Mouse (Mus musculus) left cerebral cortex, postnatal 4 days (tissue): ENCODE data around the gene Polr3e. TPM values are rescaled to one million over a fixed set of nuclear protein-coding genes. Genes with fewer than 3 reads are reported as not detected.

Source experiments
- DNase-seq: peaks from one replicate; pipeline ENCODE4 v3.0.0-alpha.2; 2022
- intact Hi-C: fragments of 180-260 bp; cut with DNase I; formaldehyde crosslinking; loops from one replicate; pipeline ENCODE4 v1.15.1; 2025
- total RNA-seq, 2 experiments: library from RNA; stranded (reverse); gene quantifications; 2 replicates each; pipeline ENCODE4 v1.2.3; 2021

The Polr3e gene
- 10 to 100 TPM; 37.9 to 38.1 TPM for total RNA-seq

DNA sequence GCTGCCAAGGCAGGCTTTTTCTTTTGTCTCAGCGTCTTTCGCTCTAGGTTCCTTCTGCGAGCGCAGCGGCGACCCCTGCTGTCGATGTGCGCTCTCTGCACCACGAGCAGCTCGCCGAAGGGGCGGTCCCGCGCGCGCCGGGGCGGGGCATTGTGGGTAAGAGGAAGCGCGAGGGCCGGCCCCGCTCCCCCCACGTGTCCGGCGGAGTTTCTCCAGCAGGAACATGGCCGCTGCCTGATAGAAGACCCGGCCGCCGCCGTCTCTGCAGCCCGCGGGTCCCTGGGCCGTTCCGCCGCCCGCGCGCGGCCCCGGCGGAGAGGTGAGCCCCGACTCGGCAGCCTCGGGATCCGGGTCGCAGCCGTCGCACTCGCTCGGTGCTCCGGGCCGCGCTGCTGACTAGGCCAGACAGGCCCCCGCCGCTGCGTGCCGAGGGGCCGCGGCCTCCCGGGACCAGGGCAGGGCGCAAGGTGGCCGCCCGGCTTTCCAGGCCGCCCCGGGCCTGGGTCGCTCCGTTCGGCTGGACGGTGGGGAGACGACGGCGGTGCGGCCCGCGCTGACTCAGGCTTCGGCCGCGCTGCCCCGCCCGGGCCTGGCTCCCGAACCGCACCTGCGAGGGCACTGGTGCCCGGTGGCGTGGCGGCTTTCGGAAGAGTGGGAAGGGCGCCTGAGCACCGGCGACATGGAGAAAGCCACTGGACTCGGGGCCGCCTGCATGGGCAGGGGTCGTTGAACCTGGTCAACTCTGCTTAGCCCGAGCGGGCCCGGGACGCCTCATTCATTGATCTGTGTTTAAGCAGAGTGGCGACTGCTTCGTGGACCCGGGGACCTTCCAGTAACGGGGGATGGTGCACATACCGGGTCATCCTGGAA is at the start of gene Polr3e:
TSS of gene Polr3e (plus strand) at position 153 of the 870 bp plus-strand sequence.
- intact Hi-C loops: loop anchor here (2.0 to 10.0 kb wide), 2 partner anchors 83 to 243 kb away; partner anchors contain the start of genes Mosmo and Pdzd9
- DNase-seq: peak; percentile 99

DNA sequence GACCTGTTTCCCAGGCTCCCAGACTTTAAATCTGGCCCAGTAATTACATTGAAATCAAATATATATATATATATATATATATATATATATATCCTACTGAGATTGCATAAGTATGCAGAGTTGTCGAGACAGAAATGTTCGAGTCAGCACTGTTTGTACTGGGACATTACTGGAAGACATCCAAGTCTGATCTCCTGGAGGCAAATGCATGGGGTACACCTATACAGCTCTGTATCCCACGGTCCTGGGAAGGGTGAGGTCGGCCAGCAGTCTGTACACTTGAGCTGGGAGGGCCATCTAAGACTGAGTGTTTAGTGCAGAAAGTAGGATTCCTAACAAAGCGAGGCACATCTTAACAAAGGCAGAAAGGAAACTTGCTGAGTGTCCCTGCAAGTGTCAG is 47.7 kb upstream of the Polr3e start:
- DNase-seq: no peak
- intact Hi-C loops: no loop called here

GRCm38 (mm10) chr7:120870431-120871008 is 47.0 kb upstream of the Polr3e start:
- no peak for DNase-seq
- intact Hi-C loops: no loop called here

GRCm38 (mm10) chr7:120873083-120873482 is 44.5 kb upstream of the Polr3e start:
- no peak for DNase-seq
- intact Hi-C loops: no loop called here

DNA sequence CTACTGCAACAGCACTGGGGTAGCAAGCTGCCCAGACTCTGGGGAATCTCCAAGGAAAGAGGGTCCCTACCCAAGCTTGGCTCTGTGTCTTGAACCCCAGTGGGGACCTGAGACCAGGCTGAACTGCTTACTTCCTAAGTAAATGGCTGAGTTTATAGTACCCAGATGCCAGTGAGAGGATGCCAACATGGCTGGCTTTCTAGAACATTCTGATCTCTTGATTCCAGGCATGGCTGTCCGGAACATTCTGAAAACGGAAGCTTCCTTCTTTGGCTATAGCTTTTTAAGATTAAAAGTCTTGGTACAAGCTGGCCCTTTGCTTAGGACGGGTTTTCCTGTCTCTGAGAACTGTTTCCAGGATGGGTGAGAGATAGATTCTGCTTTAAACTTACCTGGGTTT is 43.5 kb upstream of the Polr3e start:
- intact Hi-C loops: no loop called here
- DNase-seq: no peak

GRCm38 (mm10) chr7:120874764-120875539 is 42.6 kb upstream of the Polr3e start:
- intact Hi-C loops: no loop called here
- DNase-seq: no peak

- DNase-seq: no peak
- intact Hi-C loops: no loop called here
Observed at GRCm38 (mm10) chr7:120875540-120876388, 41.8 kb upstream of the Polr3e start.

- intact Hi-C loops: no loop called here
Observed at GRCm38 (mm10) chr7:120878271-120878670, 39.3 kb upstream of the Polr3e start.

GRCm38 (mm10) chr7:120879972-120880371 is 37.6 kb upstream of the Polr3e start:
- DNase-seq: no peak
- intact Hi-C loops: no loop called here

More at GRCm38 (mm10) chr7:120878271-120878670, 39.3 kb upstream of the Polr3e start:
- DNase-seq: peak; percentile 54

DNA sequence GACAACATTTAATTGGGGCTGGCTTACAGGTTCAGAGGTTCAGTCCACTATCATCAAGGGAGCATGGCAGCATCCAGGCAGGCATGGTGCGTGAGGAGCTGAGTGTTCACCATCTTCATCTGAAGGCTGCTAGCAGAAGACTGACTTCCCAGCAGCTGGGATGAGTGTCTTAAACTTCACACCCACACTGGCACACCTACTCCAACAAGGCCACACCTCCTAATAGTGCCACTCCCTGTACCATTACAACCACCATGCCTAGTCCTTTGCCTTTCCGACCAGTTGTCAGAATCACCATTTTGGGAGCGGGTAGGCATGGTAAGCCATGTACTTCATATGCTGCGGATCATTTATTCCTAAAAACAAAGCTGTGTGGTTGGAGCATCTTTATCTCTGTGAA is 36.8 kb upstream of the Polr3e start:
- DNase-seq: no peak
- intact Hi-C loops: no loop called here

GRCm38 (mm10) chr7:120881451-120881850 is 36.1 kb upstream of the Polr3e start:
- intact Hi-C loops: no loop called here
- no peak for DNase-seq

GRCm38 (mm10) chr7:120882674-120883073 is 34.9 kb upstream of the Polr3e start:
- intact Hi-C loops: no loop called here
- no peak for DNase-seq

DNA sequence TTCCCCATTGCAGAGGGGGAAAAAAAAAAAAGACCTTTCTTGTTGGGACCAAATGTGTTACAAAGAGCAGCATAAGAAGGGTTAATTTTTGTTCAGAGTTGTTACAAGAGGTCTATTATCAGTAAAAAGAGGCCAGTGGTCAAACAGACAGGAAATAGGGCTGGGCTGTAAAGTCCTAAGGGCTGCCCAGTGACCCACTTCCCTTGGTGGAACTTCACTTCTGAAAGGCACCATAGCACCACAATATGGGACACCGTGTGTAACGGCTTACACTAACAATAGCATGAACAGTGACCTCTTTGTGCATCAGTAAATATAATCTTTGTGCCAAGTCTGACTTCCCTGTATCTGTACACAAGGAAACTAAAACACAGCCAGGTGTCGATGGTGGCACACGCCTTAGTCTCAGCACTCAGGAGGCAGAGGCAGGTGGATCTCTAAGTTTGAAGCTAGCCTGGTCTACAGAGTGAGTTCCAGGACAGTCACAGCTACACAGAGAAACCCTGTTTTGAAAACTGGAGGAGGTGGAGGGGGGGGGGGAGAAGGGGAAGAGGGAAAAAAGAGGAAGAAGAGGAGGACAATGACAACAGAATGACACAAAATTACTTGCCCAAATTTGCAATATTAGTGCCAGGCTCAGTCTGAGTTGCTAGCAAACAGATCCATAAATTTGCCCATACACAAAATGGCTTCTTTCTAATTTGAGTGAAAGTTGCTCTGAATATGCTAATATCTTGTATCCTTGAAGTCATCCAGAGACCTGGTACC is 33.8 kb upstream of the Polr3e start:
- intact Hi-C loops: no loop called here
- no peak for DNase-seq

GRCm38 (mm10) chr7:120884746-120885145 is 32.8 kb upstream of the Polr3e start:
- DNase-seq: no peak
- intact Hi-C loops: no loop called here

DNA sequence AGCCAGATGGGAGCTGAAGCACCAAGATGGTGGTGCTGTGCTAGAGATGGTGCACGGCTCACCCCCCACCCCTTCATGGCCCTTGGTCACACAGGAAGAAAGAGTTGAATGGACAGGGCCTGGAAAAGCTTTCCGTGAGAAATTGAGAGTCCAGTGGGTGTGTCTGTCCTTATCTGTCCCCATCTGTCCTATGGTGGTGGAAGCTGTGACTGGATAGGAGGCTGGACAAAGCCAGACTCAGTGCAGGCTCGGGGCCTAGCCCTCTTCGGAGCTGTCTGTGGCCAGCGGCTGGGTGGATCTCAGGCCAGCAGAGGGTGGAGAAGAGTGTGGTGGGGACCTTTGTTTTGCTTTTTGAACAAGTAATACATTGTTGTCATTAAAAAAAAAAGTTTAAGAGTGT is 24.4 kb upstream of the Polr3e start:
- DNase-seq: no peak
- intact Hi-C loops: no loop called here

DNA sequence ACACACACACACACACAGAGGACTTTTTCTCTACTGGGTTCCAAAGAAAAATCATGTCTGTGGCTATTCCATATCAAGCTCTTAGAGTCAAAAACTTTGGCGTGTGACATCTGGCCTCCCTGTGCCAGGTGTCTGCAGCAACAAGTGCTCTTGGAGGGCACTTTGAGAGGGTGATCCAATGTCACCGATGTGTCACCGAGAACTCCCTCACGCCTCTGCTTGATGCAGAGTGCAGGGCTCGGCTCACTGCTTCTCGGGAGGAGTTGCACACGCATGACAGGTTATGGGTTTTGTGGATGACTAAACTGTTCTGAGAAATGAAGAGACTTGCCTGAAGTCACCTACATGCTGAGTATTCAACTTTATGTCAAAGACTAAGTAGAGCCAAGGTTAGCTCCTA is 20.5 kb upstream of the Polr3e start:
- intact Hi-C loops: no loop called here
- DNase-seq: no peak

- DNase-seq: peak; percentile 76
- intact Hi-C loops: no loop called here
Observed at GRCm38 (mm10) chr7:120897711-120898335, 19.7 kb upstream of the Polr3e start.

- intact Hi-C loops: no loop called here
- no peak for DNase-seq
Observed at GRCm38 (mm10) chr7:120900191-120900590, 17.4 kb upstream of the Polr3e start.

GRCm38 (mm10) chr7:120901701-120902100 is 15.8 kb upstream of the Polr3e start:
- no peak for DNase-seq
- intact Hi-C loops: no loop called here
